Mouse (Mus musculus): ENCODE results near the gene Gm2564. TPM values are rescaled to one million over a fixed set of nuclear protein-coding genes. Genes with fewer than 3 reads are reported as not detected.
"Not testable (repeated sequence)": the region's sequence is repeated elsewhere in the genome, so short reads cannot be mapped to it uniquely, and the experiment has no call there.

Gene Gm2564
- total RNA-seq (2015) (not detected in 2 replicates), total RNA-seq (2017) (not detected in 2 replicates)

- not testable (repeated sequence) for ATAC-seq (ENCODE audit: poor library complexity, severe bottlenecking)
These were observed at the start of gene Gm2564 for GRCm38 (mm10) chr4:42629419-42629818. Gm2564 (plus strand) TSS chr4:42629719.

GRCm38 (mm10) chr4:42611895-42612294, 17.6 kb upstream of the Gm2564 start, which contains the start of gene Gm10591:
Gm10591 (plus strand) TSS chr4:42612195.
- ATAC-seq (ENCODE audit: poor library complexity, severe bottlenecking): not testable (repeated sequence)

- ATAC-seq (ENCODE audit: poor library complexity, severe bottlenecking): not testable (repeated sequence)
These were observed 25.4 kb downstream of the Gm2564 start, which contains the start of gene Ccl27b for GRCm38 (mm10) chr4:42654951-42655350. Ccl27b (plus strand) TSS chr4:42655251.

- ATAC-seq (ENCODE audit: poor library complexity, severe bottlenecking): not testable (repeated sequence)
These were observed 32.3 kb downstream of the Gm2564 start, which contains the start of gene Il11ra2 for GRCm38 (mm10) chr4:42661793-42662192. Il11ra2 (minus strand) TSS chr4:42661893.

- not testable (repeated sequence) for ATAC-seq (ENCODE audit: poor library complexity, severe bottlenecking)
These were observed 45.9 kb downstream of the Gm2564 start for GRCm38 (mm10) chr4:42675415-42675814.

GRCm38 (mm10) chr4:42679365-42679764, 49.8 kb downstream of the Gm2564 start:
- not testable (repeated sequence) for ATAC-seq (ENCODE audit: poor library complexity, severe bottlenecking)

- ATAC-seq (ENCODE audit: poor library complexity, severe bottlenecking): not testable (repeated sequence)
These were observed 51.1 kb downstream of the Gm2564 start for GRCm38 (mm10) chr4:42680374-42681356.

Other genes with a start within 250 kb of the Gm2564 start
- not detected in 2 replicates for gene Gm21586, start 190.3 kb upstream of the Gm2564 start, total RNA-seq (2015)
- gene Gm21586, start 190.3 kb upstream of the Gm2564 start, total RNA-seq (2017): not detected in 2 replicates
- not detected in 2 replicates for gene Gm2163, start 163.0 kb upstream of the Gm2564 start, total RNA-seq (2015)
- 0.16 TPM in 1 of 2 replicates, not detected in the other for gene Gm2163, start 163.0 kb upstream of the Gm2564 start, total RNA-seq (2017)
- gene Fam205a2, start 101.5 kb upstream of the Gm2564 start, total RNA-seq (2015): 0.09 TPM in 1 of 2 replicates, not detected in the other
- not detected in 2 replicates for gene Fam205a2, start 101.5 kb upstream of the Gm2564 start, total RNA-seq (2017)
- not detected in 2 replicates for gene Gm10591, start 17.5 kb upstream of the Gm2564 start, total RNA-seq (2015)
- gene Gm10591, start 17.5 kb upstream of the Gm2564 start, total RNA-seq (2017): not detected in 2 replicates
- not detected in 2 replicates for gene Ccl27b, start 25.5 kb downstream of the Gm2564 start, total RNA-seq (2015)
- gene Ccl27b, start 25.5 kb downstream of the Gm2564 start, total RNA-seq (2017): not detected in 2 replicates
- not detected in 2 replicates for gene Il11ra2, start 32.2 kb downstream of the Gm2564 start, total RNA-seq (2015)
- gene Il11ra2, start 32.2 kb downstream of the Gm2564 start, total RNA-seq (2017): not detected in 2 replicates
- not detected in 2 replicates for gene 4930578G10Rik, start 105.8 kb downstream of the Gm2564 start, total RNA-seq (2015)
- gene 4930578G10Rik, start 105.8 kb downstream of the Gm2564 start, total RNA-seq (2017): not detected in 2 replicates
- gene Ccl19, start 126.9 kb downstream of the Gm2564 start, total RNA-seq (2015): not detected in 2 replicates
- gene Ccl19, start 126.9 kb downstream of the Gm2564 start, total RNA-seq (2017): not detected in 2 replicates
- not detected in 2 replicates for gene Ccl21a, start 144.3 kb downstream of the Gm2564 start, total RNA-seq (2015)
- gene Ccl21a, start 144.3 kb downstream of the Gm2564 start, total RNA-seq (2017): not detected in 2 replicates
- gene Fam205a1, start 224.2 kb downstream of the Gm2564 start, total RNA-seq (2015): 0.11 TPM in 1 of 2 replicates, not detected in the other
- gene Fam205a1, start 224.2 kb downstream of the Gm2564 start, total RNA-seq (2017): not detected in 2 replicates
- not detected in 2 replicates for gene Gm12394, start 227.1 kb downstream of the Gm2564 start, total RNA-seq (2015)
- not detected in 2 replicates for gene Gm12394, start 227.1 kb downstream of the Gm2564 start, total RNA-seq (2017)
- gene Fam205c, start 244.5 kb downstream of the Gm2564 start, total RNA-seq (2015): not detected in 2 replicates
- gene Fam205c, start 244.5 kb downstream of the Gm2564 start, total RNA-seq (2017): not detected in 2 replicates